Mouse (Mus musculus) cerebellum, adult 2 months (tissue): ENCODE measurements around the gene Abca17. TPM values are rescaled to one million over a fixed set of nuclear protein-coding genes. Genes with fewer than 3 reads are reported as not detected.

Experiments used
- DNase-seq, 2 experiments: peaks; one replicate each; pipeline ENCODE4 v3.0.0; 2021
- H3K27ac ChIP-seq: fragments of 200-500 bp; 2 replicates; pipeline ENCODE4 v1.5.1; 2012; ENCODE audit warnings: low read length, control low read depth, inconsistent platforms; ENCODE audit not compliant: insufficient read depth
- H3K27me3 ChIP-seq: fragments of 200-500 bp; 2 replicates; pipeline ENCODE4 v1.6.1; 2012; ENCODE audit warnings: inconsistent platforms, mild to moderate bottlenecking, low read length, moderate library complexity; ENCODE audit not compliant: control insufficient read depth, insufficient read depth
- H3K4me1 ChIP-seq: fragments of 200-500 bp; 2 replicates; pipeline ENCODE4 v1.6.1; 2011; ENCODE audit warnings: low read length; ENCODE audit not compliant: control insufficient read depth, insufficient read depth
- H3K4me3 ChIP-seq: fragments of 200-500 bp; replicated peaks from 2 replicates; pipeline ENCODE3; 2011; ENCODE audit warnings: mild to moderate bottlenecking, low read depth, low read length, control low read depth; ENCODE audit not compliant: insufficient read depth
- CTCF ChIP-seq: fragments of 200-500 bp; IDR thresholded peaks from 2 replicates; pipeline ENCODE4 v1.5.1; 2011; ENCODE audit warnings: low read depth, mild to moderate bottlenecking, control low read depth, low read length, moderate library complexity, borderline replicate concordance; ENCODE audit not compliant: insufficient read depth
- POLR2A ChIP-seq: fragments of 200-500 bp; IDR thresholded peaks from 2 replicates; pipeline ENCODE4 v1.6.1; 2011; ENCODE audit warnings: low read length, control low read depth, borderline replicate concordance; ENCODE audit not compliant: insufficient read depth
- WGBS: fragments of 180-500 bp; shearing (Covaris S2); methylation state at CpG from one replicate; pipeline ENCODE4 v1.1.7; 2018; 5-methylcytosine and 5-hydroxymethylcytosine counted together
- polyA plus RNA-seq: library from polyadenylated mRNA; depleted of rRNA; stranded (reverse); fragments of >200 nt; gene quantifications from 2 replicates; pipeline ENCODE4 v1.2.3, GENCODE M21; 2012

Gene Abca17
- polyA plus RNA-seq, 1 experiment = 0.31 TPM

- DNase-seq = no peak
- 82% methylated on average over 7 of the region's 7 CpGs for WGBS
- no peaks in the 10 kb centered on the region for H3K27me3 ChIP-seq
Measured at GRCm38 (mm10) chr17:24327656-24328055, 23.2 kb downstream of the Abca17 start.

GRCm38 (mm10) chr17:24325051-24325450, 25.8 kb downstream of the Abca17 start:
- no peaks in the 10 kb centered on the region for H3K27me3 ChIP-seq
- H3K4me1 ChIP-seq = no peaks in the 10 kb centered on the region
- no peak overlapping the region for H3K4me3 ChIP-seq
- no peak for TF ChIP-seq POLR2A
- TF ChIP-seq CTCF = no peak
- 83% methylated on average over 10 of the region's 10 CpGs for WGBS
- no peak for DNase-seq
- no peak overlapping the region for H3K27ac ChIP-seq

More at GRCm38 (mm10) chr17:24327656-24328055, 23.2 kb downstream of the Abca17 start:
- TF ChIP-seq POLR2A (no peak), CTCF (no peak)
- Histone ChIP-seq H3K4me1 (no peaks in the 10 kb centered on the region), H3K27ac (no peak overlapping the region), H3K4me3 (no peak overlapping the region)

GRCm38 (mm10) chr17:24320826-24321225, 30.0 kb downstream of the Abca17 start:
- TF ChIP-seq POLR2A (no peak), CTCF (no peak)
- no peak overlapping the region for H3K4me3 ChIP-seq
- no peaks in the 10 kb centered on the region for H3K4me1 ChIP-seq
- 76% methylated on average over 3 of the region's 3 CpGs for WGBS
- no peak overlapping the region for H3K27ac ChIP-seq
- H3K27me3 ChIP-seq = no peaks in the 10 kb centered on the region; the same call in 1 of the 2 replicates
- no peak for DNase-seq

GRCm38 (mm10) chr17:24307500-24307899, 43.4 kb downstream of the Abca17 start:
- no peak overlapping the region for H3K27ac ChIP-seq
- no peaks in the 10 kb centered on the region for H3K27me3 ChIP-seq
- H3K4me1 ChIP-seq = no peaks in the 10 kb centered on the region
- H3K4me3 ChIP-seq = no peak overlapping the region
- peak; percentile 50 to 52 for DNase-seq
- TF ChIP-seq CTCF = peak; percentile 85
- TF ChIP-seq POLR2A = no peak
- WGBS = 31% methylated on average over 4 of the region's 4 CpGs

GRCm38 (mm10) chr17:24300651-24301050, 50.2 kb downstream of the Abca17 start:
- DNase-seq = no peak
- Histone ChIP-seq H3K27me3 (no peaks in the 10 kb centered on the region), H3K4me1 (no peaks in the 10 kb centered on the region), H3K27ac (no peak overlapping the region), H3K4me3 (no peak overlapping the region)
- TF ChIP-seq POLR2A (no peak), CTCF (no peak)
- 54% methylated on average over 4 of the region's 4 CpGs for WGBS

GRCm38 (mm10) chr17:24289338-24289737, 61.5 kb downstream of the Abca17 start:
- Histone ChIP-seq H3K27me3 (no peaks in the 10 kb centered on the region), H3K4me3 (no peak overlapping the region), H3K4me1 (no peaks in the 10 kb centered on the region), H3K27ac (no peak overlapping the region)
- WGBS = 77% methylated on average over 5 of the region's 5 CpGs
- no peak for DNase-seq
- TF ChIP-seq CTCF (no peak), POLR2A (no peak)

- WGBS = 88% methylated on average over 9 of the region's 9 CpGs
- H3K4me1 ChIP-seq = peaks cover under 1% of the 10 kb centered on the region; the same call in 1 of the 2 replicates
- DNase-seq = no peak
- H3K27me3 ChIP-seq = no peaks in the 10 kb centered on the region
- no peak overlapping the region for H3K4me3 ChIP-seq
- no peak overlapping the region for H3K27ac ChIP-seq
- no peak for TF ChIP-seq CTCF
- TF ChIP-seq POLR2A = no peak
Measured at GRCm38 (mm10) chr17:24288477-24288876, 62.4 kb downstream of the Abca17 start.

- Histone ChIP-seq H3K27ac (no peak overlapping the region), H3K4me1 (peaks cover 4% of the 10 kb centered on the region), H3K27me3 (no peaks in the 10 kb centered on the region), H3K4me3 (no peak overlapping the region)
- no peak for TF ChIP-seq POLR2A
- no peak for TF ChIP-seq CTCF
- no peak for DNase-seq
- 74% methylated on average over 3 of the region's 3 CpGs for WGBS
Measured at GRCm38 (mm10) chr17:24285680-24286079, 65.2 kb downstream of the Abca17 start.
